Mouse (Mus musculus): ENCODE measurements around the gene Cbx6.

The Cbx6 gene

DNA sequence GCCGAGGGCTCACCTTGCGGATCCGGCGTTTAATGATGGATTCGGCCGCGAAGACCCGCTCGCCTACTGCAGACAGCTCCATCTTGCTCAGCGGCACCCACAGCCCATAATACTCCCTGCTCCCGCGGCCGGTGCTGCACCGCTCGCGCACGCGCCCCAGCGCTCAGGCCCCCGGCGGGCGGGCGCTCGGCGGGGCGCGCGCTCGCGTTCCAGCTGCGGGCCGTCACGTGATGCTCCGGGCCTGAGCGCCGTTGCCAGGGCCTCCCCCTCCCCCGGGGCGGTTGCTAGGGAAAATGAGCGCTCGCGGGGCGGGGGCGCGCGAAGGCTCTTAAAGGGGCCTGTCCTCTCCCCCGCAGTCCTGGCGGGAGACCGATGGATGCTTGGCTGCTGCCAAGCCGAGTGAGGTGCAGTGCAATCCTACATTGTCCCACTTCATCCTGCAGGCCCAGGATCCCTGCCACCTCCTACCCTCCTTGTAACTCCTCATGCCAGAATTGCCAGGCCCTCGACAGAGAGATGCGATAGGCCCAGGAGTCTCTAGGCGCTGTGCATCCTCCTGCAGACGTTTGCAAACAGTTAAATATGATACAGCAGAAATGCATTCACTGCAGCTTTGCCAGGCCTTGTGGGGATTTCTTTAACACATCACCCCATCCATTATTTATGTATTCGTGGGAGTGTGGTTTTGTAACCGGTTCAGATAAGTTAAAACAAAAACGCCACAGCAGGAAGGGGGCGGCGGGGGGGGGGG lies at the start of gene Cbx6, which contains the start of gene Npcd:
Gene Cbx6, minus strand, starts transcription at position 559 of the 751 bp plus-strand sequence.
Gene Npcd, minus strand, starts transcription at position 108 of the 751 bp plus-strand sequence.
- DNase-seq (ENCODE audit: low spot score): peak; percentile 97

DNA sequence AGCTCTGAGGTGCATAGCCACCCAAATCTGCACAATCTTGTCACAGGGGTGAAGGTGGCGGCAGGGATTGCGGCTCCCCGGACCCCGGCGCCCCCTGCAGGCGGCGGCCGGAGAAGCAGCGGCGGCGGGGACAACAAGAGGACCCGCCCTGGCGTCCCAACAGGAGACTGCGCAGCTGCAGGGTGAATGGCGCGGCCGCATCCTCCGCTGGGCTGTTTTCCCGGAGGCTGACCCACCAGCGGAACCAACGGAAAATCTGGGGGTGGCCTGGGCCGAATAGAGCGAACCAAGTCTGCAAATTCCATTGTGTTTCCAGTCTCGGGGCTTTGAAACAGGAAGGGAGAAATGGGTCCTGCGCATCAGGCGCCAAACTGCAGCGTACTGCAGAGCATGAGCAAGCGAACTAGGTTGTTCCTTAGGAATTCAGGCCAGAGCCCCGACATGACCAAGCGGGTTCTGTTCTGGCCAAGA lies 48.9 kb upstream of the Cbx6 start:
- peak; percentile 90 for DNase-seq (ENCODE audit: low spot score)

DNA sequence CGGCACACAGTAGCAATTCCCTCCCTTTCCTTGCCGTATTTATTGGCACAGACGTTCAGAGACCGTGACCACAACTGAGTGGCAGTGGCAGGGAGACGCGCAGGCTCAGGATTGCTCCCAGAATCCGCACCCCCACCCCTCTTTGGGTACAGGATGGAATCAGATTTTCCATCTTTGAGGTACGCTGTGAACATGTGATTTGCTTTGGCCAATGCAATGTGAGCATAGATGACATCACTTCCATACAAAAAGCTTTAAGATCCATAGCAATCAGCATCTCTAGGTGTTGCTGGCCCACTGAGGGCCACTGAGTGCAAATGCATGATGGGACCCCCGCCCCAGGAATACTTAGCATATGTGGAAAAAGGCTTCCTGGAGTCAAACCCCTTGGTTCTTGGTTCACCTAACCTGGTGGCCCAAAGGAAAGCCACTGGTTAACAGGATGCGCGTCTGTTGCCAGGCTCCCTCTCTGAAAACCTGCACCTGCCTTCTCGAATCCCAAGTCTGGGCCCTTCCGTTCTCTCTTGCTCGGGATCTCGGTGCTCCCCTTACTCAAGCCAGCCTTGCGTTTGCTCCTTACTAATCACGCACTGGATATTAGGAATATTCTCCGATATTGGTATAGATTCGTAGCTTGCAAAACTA lies 48.3 kb upstream of the Cbx6 start:
- no peak for DNase-seq (ENCODE audit: low spot score)

DNA sequence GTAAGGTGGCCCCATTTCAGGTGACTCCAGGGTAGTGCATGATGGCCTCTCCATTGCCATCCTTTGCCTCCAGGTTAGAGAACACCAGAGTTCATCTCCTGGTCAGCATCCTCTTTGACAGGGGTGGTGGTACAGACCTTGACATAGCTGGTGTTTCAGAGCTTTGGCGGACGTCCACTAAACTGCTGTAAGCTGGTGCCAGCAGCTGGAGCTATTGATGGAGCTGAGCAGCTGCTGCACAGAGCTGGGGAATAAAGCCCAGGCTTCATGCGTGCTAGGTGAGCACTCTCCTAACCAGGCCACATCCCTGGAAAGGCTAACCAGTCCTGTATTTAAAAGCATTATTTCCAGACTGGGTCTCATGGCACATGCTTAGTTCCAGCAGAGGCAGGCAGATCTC lies 46.0 kb upstream of the Cbx6 start:
- DNase-seq (ENCODE audit: low spot score): no peak

GRCm38 (mm10) chr15:79879319-79879718 lies 44.8 kb upstream of the Cbx6 start:
- DNase-seq (ENCODE audit: low spot score): peak; percentile 58

GRCm38 (mm10) chr15:79878725-79879136 lies 44.2 kb upstream of the Cbx6 start:
- DNase-seq (ENCODE audit: low spot score): no peak

DNA sequence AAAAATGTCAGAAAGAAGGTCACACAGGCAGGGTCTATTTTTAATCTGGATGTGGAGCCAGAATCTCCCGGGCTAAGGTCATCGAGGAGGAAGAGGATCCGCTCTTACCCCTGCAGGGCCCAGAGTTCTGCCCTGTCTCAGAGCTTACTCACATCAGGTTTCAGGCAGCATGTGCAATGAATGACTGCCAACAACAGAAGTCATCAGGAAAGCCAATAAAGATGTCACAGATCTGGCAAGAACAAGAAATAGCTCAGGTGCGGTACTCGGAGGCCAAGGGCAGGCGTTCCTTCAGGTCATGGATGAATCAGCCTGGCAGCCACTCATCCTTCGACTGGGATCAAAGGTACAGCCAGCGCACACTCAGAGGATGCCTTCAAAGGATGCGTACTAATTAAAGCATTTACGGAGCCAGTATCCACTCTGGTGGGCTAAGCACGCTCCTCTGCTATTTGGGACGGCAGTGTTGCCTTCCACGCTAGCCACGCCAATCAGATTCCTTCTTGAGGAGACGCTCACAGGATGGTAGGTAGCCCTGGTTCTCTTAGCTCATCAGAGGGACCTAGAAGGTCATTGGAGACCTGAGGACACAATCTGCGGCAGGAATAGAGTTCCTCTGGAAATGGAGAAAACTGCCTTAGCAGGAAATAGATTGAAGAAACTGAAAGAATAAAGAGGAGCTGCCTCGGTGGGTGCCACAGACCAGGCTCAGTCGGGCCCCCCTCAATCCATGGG lies 40.9 kb upstream of the Cbx6 start:
- no peak for DNase-seq (ENCODE audit: low spot score)

GRCm38 (mm10) chr15:79873995-79874394 lies 39.5 kb upstream of the Cbx6 start:
- no peak for DNase-seq (ENCODE audit: low spot score)

DNA sequence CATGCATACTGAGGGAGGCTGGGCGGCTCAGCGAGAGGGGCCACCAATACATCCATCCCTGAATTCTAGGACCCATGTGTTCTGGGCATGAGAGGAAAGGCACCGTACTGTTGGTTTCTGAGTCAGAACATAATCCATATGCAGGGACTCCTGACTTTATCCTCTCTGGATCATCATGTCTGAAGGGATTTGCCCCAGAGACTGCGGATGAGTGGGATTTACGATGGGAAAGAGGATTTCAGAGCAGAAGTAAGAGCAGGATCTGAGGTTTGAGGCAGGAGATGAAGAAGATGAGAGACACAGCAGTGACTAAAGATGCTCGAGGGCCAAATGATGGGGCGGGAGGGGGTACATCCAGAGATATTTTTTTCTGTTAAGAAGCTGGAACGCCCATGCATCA lies 39.1 kb upstream of the Cbx6 start:
- DNase-seq (ENCODE audit: low spot score): no peak

GRCm38 (mm10) chr15:79867260-79868002 lies 32.9 kb upstream of the Cbx6 start:
- no peak for DNase-seq (ENCODE audit: low spot score)

GRCm38 (mm10) chr15:79859821-79860220 lies 25.3 kb upstream of the Cbx6 start:
- no peak for DNase-seq (ENCODE audit: low spot score)

- DNase-seq (ENCODE audit: low spot score): no peak
These were observed 24.5 kb upstream of the Cbx6 start for GRCm38 (mm10) chr15:79858979-79859378.

DNA sequence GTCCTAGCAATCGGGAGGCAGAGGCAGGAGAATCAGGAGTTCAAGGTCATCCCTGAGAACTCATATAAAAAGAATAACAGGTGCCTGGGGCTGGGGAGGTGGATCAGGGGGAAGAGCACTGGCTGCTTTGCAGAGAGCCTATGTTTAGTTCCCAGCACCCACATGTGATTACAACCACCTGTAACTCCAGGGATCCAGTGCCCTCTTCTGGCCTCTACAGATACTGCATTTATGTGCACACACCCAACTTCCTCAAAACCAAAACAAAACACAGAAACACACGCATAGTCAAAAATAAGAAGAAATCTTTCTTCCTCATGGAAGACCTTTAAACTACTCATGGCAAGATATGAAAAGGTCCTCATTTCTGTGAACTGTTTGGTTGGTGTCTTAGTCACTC lies 15.7 kb upstream of the Cbx6 start:
- DNase-seq (ENCODE audit: low spot score): no peak

- no peak for DNase-seq (ENCODE audit: low spot score)
These were observed 12.6 kb upstream of the Cbx6 start for GRCm38 (mm10) chr15:79847100-79847499.

DNA sequence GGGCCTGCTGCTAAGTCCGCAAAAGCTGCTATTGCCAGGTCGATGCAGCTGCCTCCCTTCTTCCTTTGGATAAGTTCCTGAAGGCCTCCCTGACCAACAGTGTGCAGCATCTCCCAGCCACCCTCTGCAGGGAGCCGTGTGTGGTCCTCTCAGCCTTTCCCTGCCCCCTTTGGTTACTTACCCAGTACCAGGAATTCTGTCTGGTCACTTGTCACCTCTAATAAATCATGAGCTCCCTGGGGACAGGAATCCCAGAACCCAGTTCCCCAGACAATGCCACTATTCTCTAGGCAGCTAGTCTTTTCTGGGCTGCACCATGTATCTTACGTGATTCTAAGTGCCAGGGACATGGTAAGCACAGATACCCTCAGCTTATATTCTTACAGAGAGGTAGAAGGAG lies 11.5 kb upstream of the Cbx6 start:
- DNase-seq (ENCODE audit: low spot score): no peak

DNA sequence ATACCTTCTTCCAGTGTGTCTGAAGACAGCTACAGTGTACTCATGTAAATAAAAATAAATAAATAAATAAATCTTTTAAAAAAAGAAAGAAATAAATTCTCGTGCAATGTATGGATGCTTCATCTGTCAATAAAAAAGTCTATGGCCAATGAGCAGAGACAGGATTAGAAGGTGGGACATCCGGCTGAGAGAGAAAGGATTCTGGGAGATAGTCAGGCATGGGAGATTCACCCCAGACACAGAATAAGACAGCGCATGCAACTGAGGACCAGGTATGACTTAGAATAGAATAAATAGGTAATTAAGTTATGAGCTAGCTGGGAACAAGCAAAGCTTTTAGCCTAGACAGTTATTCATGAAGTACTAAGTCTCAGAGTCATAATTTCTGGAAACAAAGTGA lies 8.5 kb upstream of the Cbx6 start:
- DNase-seq (ENCODE audit: low spot score): no peak

DNA sequence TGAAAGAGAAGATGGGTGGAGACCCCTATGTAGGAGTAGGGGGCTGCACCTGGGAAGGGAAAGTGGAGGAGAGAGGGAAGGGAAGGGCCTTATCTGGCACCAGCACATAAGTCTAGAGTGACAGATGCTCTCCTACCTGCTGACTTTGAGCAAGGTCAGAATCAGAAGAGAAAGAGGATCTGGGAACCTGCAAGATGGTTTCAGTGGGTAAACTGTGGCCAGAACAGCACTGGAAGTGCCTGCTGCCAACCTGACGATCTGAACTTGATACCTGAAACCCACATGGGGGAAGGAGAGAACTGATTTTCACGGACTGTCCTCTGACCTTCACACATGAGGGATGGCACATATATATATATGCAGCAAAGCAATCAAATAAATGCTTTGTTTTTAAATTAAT lies 5.8 kb upstream of the Cbx6 start:
- DNase-seq (ENCODE audit: low spot score): no peak

DNA sequence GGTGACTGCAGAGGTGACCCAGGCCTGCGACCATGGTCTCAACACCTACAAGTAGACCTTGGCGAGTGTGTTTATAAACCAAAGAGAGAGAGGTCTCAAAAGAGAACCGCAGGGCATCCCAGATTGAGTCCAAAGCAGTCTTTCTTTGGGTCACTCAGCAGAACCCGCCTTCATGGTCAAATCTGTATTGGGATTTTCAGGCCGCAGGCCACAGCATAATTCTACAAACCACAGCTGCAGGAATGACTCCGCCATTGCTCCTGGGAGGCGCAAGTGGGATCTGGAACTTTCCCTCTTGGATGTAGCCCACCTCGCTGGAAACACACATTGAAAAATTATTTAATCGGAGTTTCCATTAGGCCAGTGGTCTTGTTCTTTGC lies 383 bp upstream of the Cbx6 start:
- no peak for DNase-seq (ENCODE audit: low spot score)

- DNase-seq (ENCODE audit: low spot score): peak; percentile 50
These were observed 1.0 kb downstream of the Cbx6 start for GRCm38 (mm10) chr15:79833251-79834050.

DNA sequence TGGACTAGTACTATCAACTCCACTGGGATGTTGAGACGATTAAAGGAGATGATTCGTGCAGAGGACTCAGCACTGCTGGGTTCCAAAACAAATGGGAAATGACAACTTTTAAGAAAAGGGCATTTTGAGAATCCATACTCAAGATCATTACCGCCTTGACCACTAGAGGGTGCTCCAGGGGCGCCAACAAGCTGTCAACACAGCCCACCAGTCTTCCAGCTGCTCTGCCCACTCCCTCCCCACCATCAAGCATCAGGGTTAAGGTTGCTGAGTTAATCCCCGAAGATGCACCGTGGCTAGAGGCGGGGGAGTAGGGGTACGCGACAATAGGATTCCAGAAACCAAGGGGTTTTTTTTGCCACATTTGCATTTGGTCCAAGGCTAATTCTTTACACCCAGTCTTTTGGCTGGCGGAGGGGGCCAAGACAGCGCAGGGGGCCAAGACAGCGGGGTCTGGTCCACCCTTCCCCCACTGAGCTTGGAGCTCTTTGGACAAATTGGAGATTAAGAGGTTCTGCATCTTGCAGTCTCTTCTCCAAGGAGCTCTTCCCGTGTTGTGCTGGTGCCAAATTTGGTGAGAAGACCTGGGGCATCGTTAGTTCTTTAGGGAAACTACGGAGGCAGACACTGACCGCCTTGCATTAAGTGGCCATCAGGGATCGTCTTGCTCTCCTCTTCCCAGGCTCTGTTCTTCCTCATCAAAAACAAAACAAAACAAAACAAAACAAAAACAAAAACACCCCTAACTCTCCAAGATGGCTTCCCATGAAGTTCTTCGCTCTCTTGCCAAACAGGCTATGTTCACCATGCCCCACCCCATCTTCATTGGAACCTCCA lies 2.2 kb downstream of the Cbx6 start:
- peak; percentile 52 for DNase-seq (ENCODE audit: low spot score)

Data from ovary, postnatal 10 days (tissue).